8 mouse cellular contexts compared by ENCODE assay signal in the genomic region with DNA sequence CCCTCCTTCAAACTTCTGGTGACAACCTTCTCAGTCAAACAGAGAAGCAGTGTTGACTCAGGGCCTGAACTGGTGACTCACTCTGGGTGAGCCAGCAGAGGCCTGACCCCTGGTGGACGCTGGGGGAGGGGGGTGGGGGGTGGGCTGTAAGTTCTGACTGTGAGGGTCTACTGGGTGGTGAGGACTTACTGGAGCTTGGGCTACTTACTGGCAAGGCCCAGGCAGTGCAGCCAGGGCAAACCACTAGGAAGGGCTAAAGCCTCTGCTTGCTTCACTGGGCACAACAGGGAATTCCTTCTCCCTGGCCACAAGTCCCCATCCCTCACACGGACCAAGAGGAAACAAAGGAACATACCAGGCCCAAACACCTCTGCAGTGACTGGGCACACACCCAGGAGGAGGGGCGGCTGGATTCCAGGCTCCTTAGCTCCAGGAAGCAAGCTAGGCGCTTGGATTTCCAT. TPM values are rescaled to one million over a fixed set of nuclear protein-coding genes. Genes with fewer than 3 reads are reported as not detected.
DNase-seq lines count a peak whose midpoint lies in the region; ATAC-seq lines count a peak whose summit lies in the region.

No protein-coding gene starts in this region.

- no peak for ATAC-seq in embryonic facial prominence, embryonic 11.5 days (replicated peaks; ENCODE audit: insufficient number of reproducible peaks, low FRiP score, low TSS enrichment, low read depth)
- ATAC-seq in hindbrain, embryonic 12.5 days (ENCODE audit: low FRiP score): no peak
- ATAC-seq in limb, embryonic 15.5 days (ENCODE audit: insufficient number of reproducible peaks, low FRiP score, low TSS enrichment, low read depth): no peak
- ATAC-seq in neural tube, embryonic 13.5 days (ENCODE audit: low read depth): no peak

- H3K4me1 ChIP-seq in embryonic facial prominence, embryonic 11.5 days (ENCODE audit: control insufficient read depth, insufficient read depth, low read length): peaks cover 5% of the 10 kb centered on the region; the same call in 1 of the 2 replicates
- H3K4me1 ChIP-seq in hindbrain, embryonic 12.5 days: peaks cover 18% of the 10 kb centered on the region
- peaks cover 15% of the 10 kb centered on the region for H3K4me1 ChIP-seq in limb, embryonic 15.5 days
- peaks cover 25% of the 10 kb centered on the region for H3K4me1 ChIP-seq in neural tube, embryonic 13.5 days (replicated peaks)

- no peaks in the 10 kb centered on the region for H3K9me3 ChIP-seq in embryonic facial prominence, embryonic 11.5 days (replicated peaks; ENCODE audit: control insufficient read depth, low read length)
- H3K9me3 ChIP-seq in hindbrain, embryonic 12.5 days (replicated peaks): no peaks in the 10 kb centered on the region
- no peaks in the 10 kb centered on the region for H3K9me3 ChIP-seq in limb, embryonic 15.5 days
- no peaks in the 10 kb centered on the region for H3K9me3 ChIP-seq in neural tube, embryonic 13.5 days

- H3K4me3 ChIP-seq in embryonic facial prominence, embryonic 11.5 days (ENCODE audit: low read depth, low read length): peak overlapping the region; percentile 90
- H3K4me3 ChIP-seq in hindbrain, embryonic 12.5 days: peak overlapping the region; percentile 87
- H3K4me3 ChIP-seq in limb, embryonic 15.5 days: peak overlapping the region; percentile 93
- peak overlapping the region; percentile 93 for H3K4me3 ChIP-seq in neural tube, embryonic 13.5 days

- H3K4me2 ChIP-seq in embryonic facial prominence, embryonic 11.5 days (ENCODE audit: low read depth, low read length): peak overlapping the region; percentile 54
- H3K4me2 ChIP-seq in hindbrain, embryonic 12.5 days (replicated peaks): peak overlapping the region; percentile 91
- peak overlapping the region; percentile 76 for H3K4me2 ChIP-seq in limb, embryonic 15.5 days
- peak overlapping the region; percentile 95 for H3K4me2 ChIP-seq in neural tube, embryonic 13.5 days

- peak overlapping the region; percentile 86 for H3K9ac ChIP-seq in embryonic facial prominence, embryonic 11.5 days (replicated peaks; ENCODE audit: low read length)
- peak overlapping the region; percentile 97 for H3K9ac ChIP-seq in hindbrain, embryonic 12.5 days
- H3K9ac ChIP-seq in limb, embryonic 15.5 days: peak overlapping the region; percentile 94; the same call in 1 of the 2 replicates
- H3K9ac ChIP-seq in neural tube, embryonic 13.5 days: peak overlapping the region; percentile 99

- WGBS in embryonic facial prominence, embryonic 11.5 days: 23% methylated on average over 4 of the region's 4 CpGs
- 24% methylated on average over 4 of the region's 4 CpGs for WGBS in hindbrain, embryonic 12.5 days
- 9% methylated on average over 4 of the region's 4 CpGs for WGBS in limb, embryonic 15.5 days
- 29% methylated on average over 4 of the region's 4 CpGs for WGBS in neural tube, embryonic 13.5 days

- H3K36me3 ChIP-seq in embryonic facial prominence, embryonic 11.5 days (replicated peaks; ENCODE audit: control insufficient read depth, insufficient read depth, low read depth, low read length): peaks cover 5% of the 10 kb centered on the region; the same call in 1 of the 2 replicates
- H3K36me3 ChIP-seq in hindbrain, embryonic 12.5 days: peaks cover 18% of the 10 kb centered on the region
- H3K36me3 ChIP-seq in limb, embryonic 15.5 days: peaks cover 22% of the 10 kb centered on the region
- peaks cover 18% of the 10 kb centered on the region for H3K36me3 ChIP-seq in neural tube, embryonic 13.5 days

- no peak overlapping the region for H3K27ac ChIP-seq in embryonic facial prominence, embryonic 11.5 days (replicated peaks; ENCODE audit: low read depth, low read length)
- H3K27ac ChIP-seq in hindbrain, embryonic 12.5 days: peak overlapping the region; percentile 80
- H3K27ac ChIP-seq in limb, embryonic 15.5 days: peak overlapping the region; percentile 89
- 0 out of 2 replicates have a peak overlapping the region, but pooled peaks have one; percentile 88 for H3K27ac ChIP-seq in neural tube, embryonic 13.5 days (replicated peaks)

- no peaks in the 10 kb centered on the region for H3K27me3 ChIP-seq in embryonic facial prominence, embryonic 11.5 days (ENCODE audit: control insufficient read depth, insufficient read depth, low read length)
- no peaks in the 10 kb centered on the region for H3K27me3 ChIP-seq in hindbrain, embryonic 12.5 days
- H3K27me3 ChIP-seq in limb, embryonic 15.5 days: no peaks in the 10 kb centered on the region
- H3K27me3 ChIP-seq in neural tube, embryonic 13.5 days: no peaks in the 10 kb centered on the region

- peak; percentile 42 to 46 for DNase-seq in heart, adult 18-20 months
- DNase-seq in heart, adult 8-10 months (ENCODE audit: low spot score): no peak
- no peak for DNase-seq in embryonic facial prominence, embryonic 11.5 days (ENCODE audit: low spot score)
- no peak for DNase-seq in thymus, postnatal 0 days (ENCODE audit: low spot score)
- no peak for DNase-seq in right cerebral cortex, postnatal 4 days

RNA-seq across cellular contexts. Expression of a gene that starts 1.6 kb away (rescaled TPM):
- total RNA-seq in heart, adult 18-20 months (2021): 10 to 100 TPM; 31.3 to 33.3 TPM
- total RNA-seq in heart, adult 8-10 months (2022): 10 to 100 TPM; 28.8 to 39.1 (median 30.8) TPM
- 162 and 169 TPM in 2 replicates for polyA plus RNA-seq in embryonic facial prominence, embryonic 11.5 days (2014; fragmentation: Nextera tagmentation; extraction: Ambion mirVana)
- 198 and 213 TPM in 2 replicates for polyA plus RNA-seq in hindbrain, embryonic 12.5 days (2016; fragmentation: Nextera tagmentation; extraction: Ambion mirVana)
- 183 and 187 TPM in 2 replicates for polyA plus RNA-seq in limb, embryonic 15.5 days (2015; fragmentation: Nextera tagmentation; extraction: Ambion mirVana)
- 158 and 174 TPM in 2 replicates for polyA plus RNA-seq in neural tube, embryonic 13.5 days (2015; fragmentation: Nextera tagmentation; extraction: Ambion mirVana)
- polyA plus RNA-seq in thymus, postnatal 0 days (2015; fragmentation: Nextera tagmentation; extraction: Ambion mirVana): 37.3 and 38.9 TPM in 2 replicates

Comparison
In these comparisons a context has a peak if more than half of its experiments do, and no peak if none do; other contexts are left out.
1. DNase-seq: peak in heart, adult 18-20 months (2 of 2); none in heart, adult 8-10 months (single experiment), embryonic facial prominence, embryonic 11.5 days (single experiment), thymus, postnatal 0 days (single experiment) and right cerebral cortex, postnatal 4 days (single experiment).
2. Peak in every context shown above with its lines, with median percentiles within 50 percentile points of each other: H3K4me2 ChIP-seq, H3K4me3 ChIP-seq and H3K9ac ChIP-seq.